Mouse (Mus musculus): ENCODE measurements at regions not wholly inside any gene's neighbourhood (a gene's known extent, or its start where the extent isn't known, plus 50 kb on each side); places are given as distances from the start of the nearest gene placed in this dataset.

GRCm38 (mm10) chr11:113132078-113133064 is 350.3 kb downstream of the Sox9 start:
- Histone ChIP-seq H3K9ac (no peak overlapping the region), H3K27me3 (no peaks in the 10 kb centered on the region), H3K4me2 (no peak overlapping the region), H3K36me3 (ENCODE audit: poor library complexity, severe bottlenecking) (peaks cover 27% of the 10 kb centered on the region), H3K27ac (no peak overlapping the region), H3K9me3 (replicated peaks) (no peaks in the 10 kb centered on the region), H3K4me1 (peaks cover 16% of the 10 kb centered on the region; the same call in 1 of the 2 replicates), H3K4me3 (no peak overlapping the region)
- ATAC-seq, result no peak
- 81% methylated on average over 19 of the region's 23 CpGs for WGBS

GRCm38 (mm10) chr11:113133407-113133806 is 351.4 kb downstream of the Sox9 start:
- Histone ChIP-seq H3K4me2 (no peak overlapping the region), H3K9ac (no peak overlapping the region), H3K27me3 (no peaks in the 10 kb centered on the region), H3K9me3 (replicated peaks) (no peaks in the 10 kb centered on the region), H3K27ac (no peak overlapping the region), H3K4me3 (no peak overlapping the region), H3K36me3 (ENCODE audit: poor library complexity, severe bottlenecking) (peaks cover 22% of the 10 kb centered on the region), H3K4me1 (peaks cover 22% of the 10 kb centered on the region; the same call in 1 of the 2 replicates)
- no peak for ATAC-seq
- WGBS, result 96% methylated on average over 4 of the region's 4 CpGs

- no peak overlapping the region for H3K4me2 ChIP-seq
- no peak overlapping the region for H3K27ac ChIP-seq
- peaks cover 10% of the 10 kb centered on the region for H3K36me3 ChIP-seq (ENCODE audit: poor library complexity, severe bottlenecking)
- H3K9me3 ChIP-seq (replicated peaks), result no peaks in the 10 kb centered on the region
- peaks cover 30% of the 10 kb centered on the region; the same call in 1 of the 2 replicates for H3K4me1 ChIP-seq
- H3K27me3 ChIP-seq, result no peaks in the 10 kb centered on the region
- H3K4me3 ChIP-seq, result no peak overlapping the region
- no peak for ATAC-seq
- WGBS, result 36% methylated on average over 5 of the region's 5 CpGs
- no peak overlapping the region for H3K9ac ChIP-seq
These were observed 353.2 kb downstream of the Sox9 start for GRCm38 (mm10) chr11:113135261-113135660.

- Histone ChIP-seq H3K36me3 (ENCODE audit: poor library complexity, severe bottlenecking) (no peaks in the 10 kb centered on the region), H3K27ac (no peak overlapping the region)
- no peak for ATAC-seq
These were observed 356.4 kb downstream of the Sox9 start for GRCm38 (mm10) chr11:113138462-113138861.

GRCm38 (mm10) chr11:113140595-113140994 is 358.6 kb downstream of the Sox9 start:
- Histone ChIP-seq H3K4me2 (no peak overlapping the region), H3K9ac (no peak overlapping the region), H3K4me3 (no peak overlapping the region), H3K4me1 (peaks cover 54% of the 10 kb centered on the region), H3K9me3 (replicated peaks) (no peaks in the 10 kb centered on the region), H3K27ac (no peak overlapping the region), H3K27me3 (no peaks in the 10 kb centered on the region), H3K36me3 (ENCODE audit: poor library complexity, severe bottlenecking) (no peaks in the 10 kb centered on the region)
- no peak for ATAC-seq
- WGBS, result 71% methylated on average over 9 of the region's 9 CpGs

More at GRCm38 (mm10) chr11:113138462-113138861, 356.4 kb downstream of the Sox9 start:
- Histone ChIP-seq H3K4me3 (no peak overlapping the region), H3K4me1 (peaks cover 40% of the 10 kb centered on the region), H3K9me3 (replicated peaks) (no peaks in the 10 kb centered on the region), H3K4me2 (no peak overlapping the region), H3K9ac (no peak overlapping the region), H3K27me3 (no peaks in the 10 kb centered on the region)
- WGBS, result 72% methylated on average over 5 of the region's 5 CpGs

GRCm38 (mm10) chr11:113142816-113143215 is 360.8 kb downstream of the Sox9 start:
- peak overlapping the region; percentile 44; the same call in 1 of the 2 replicates for H3K4me2 ChIP-seq
- H3K27me3 ChIP-seq, result no peaks in the 10 kb centered on the region
- H3K27ac ChIP-seq, result peak overlapping the region; percentile 83
- no peak overlapping the region for H3K9ac ChIP-seq
- H3K4me1 ChIP-seq, result peaks cover 72% of the 10 kb centered on the region
- ATAC-seq, result no peak
- no peaks in the 10 kb centered on the region for H3K9me3 ChIP-seq (replicated peaks)
- WGBS, result 44% methylated on average over 1 of the region's 1 CpGs
- no peaks in the 10 kb centered on the region for H3K36me3 ChIP-seq (ENCODE audit: poor library complexity, severe bottlenecking)
- H3K4me3 ChIP-seq, result no peak overlapping the region

GRCm38 (mm10) chr11:113143839-113144627 is 362.0 kb downstream of the Sox9 start:
- peak overlapping the region; percentile 54 for H3K9ac ChIP-seq
- peak overlapping the region; percentile 83 for H3K27ac ChIP-seq
- no peaks in the 10 kb centered on the region for H3K36me3 ChIP-seq (ENCODE audit: poor library complexity, severe bottlenecking)
- peaks cover 68% of the 10 kb centered on the region for H3K4me1 ChIP-seq
- no peaks in the 10 kb centered on the region for H3K9me3 ChIP-seq (replicated peaks)
- no peaks in the 10 kb centered on the region for H3K27me3 ChIP-seq
- 10% methylated on average over 14 of the region's 14 CpGs for WGBS
- ATAC-seq, result peak; percentile 78
- H3K4me2 ChIP-seq, result peak overlapping the region; percentile 44
- H3K4me3 ChIP-seq, result peak overlapping the region; percentile 10; the same call in 1 of the 2 replicates

GRCm38 (mm10) chr11:113145721-113146120 is 363.7 kb downstream of the Sox9 start:
- H3K27ac ChIP-seq, result no peak overlapping the region
- H3K36me3 ChIP-seq (ENCODE audit: poor library complexity, severe bottlenecking), result 0 out of 2 replicates have a peak, but pooled peaks cover 3% of the 10 kb centered on the region
- no peak overlapping the region for H3K9ac ChIP-seq
- no peaks in the 10 kb centered on the region for H3K9me3 ChIP-seq (replicated peaks)
- H3K27me3 ChIP-seq, result no peaks in the 10 kb centered on the region
- no peak overlapping the region for H3K4me3 ChIP-seq
- H3K4me1 ChIP-seq, result peaks cover 58% of the 10 kb centered on the region
- H3K4me2 ChIP-seq, result no peak overlapping the region
- no peak for ATAC-seq
- WGBS, result 81% methylated on average over 4 of the region's 4 CpGs

GRCm38 (mm10) chr11:113146762-113147161 is 364.7 kb downstream of the Sox9 start:
- 0 out of 2 replicates have a peak, but pooled peaks cover 3% of the 10 kb centered on the region for H3K36me3 ChIP-seq (ENCODE audit: poor library complexity, severe bottlenecking)
- H3K27ac ChIP-seq, result no peak overlapping the region
- no peak overlapping the region for H3K4me3 ChIP-seq
- H3K9ac ChIP-seq, result no peak overlapping the region
- no peak overlapping the region for H3K4me2 ChIP-seq
- 91% methylated on average over 8 of the region's 8 CpGs for WGBS
- H3K27me3 ChIP-seq, result no peaks in the 10 kb centered on the region
- H3K9me3 ChIP-seq (replicated peaks), result no peaks in the 10 kb centered on the region
- ATAC-seq, result no peak
- H3K4me1 ChIP-seq, result peaks cover 54% of the 10 kb centered on the region

GRCm38 (mm10) chr11:113147535-113148197 is 365.6 kb downstream of the Sox9 start:
- Histone ChIP-seq H3K4me2 (no peak overlapping the region), H3K4me3 (no peak overlapping the region), H3K9ac (no peak overlapping the region), H3K27me3 (no peaks in the 10 kb centered on the region), H3K27ac (no peak overlapping the region), H3K9me3 (replicated peaks) (no peaks in the 10 kb centered on the region), H3K4me1 (peaks cover 53% of the 10 kb centered on the region), H3K36me3 (ENCODE audit: poor library complexity, severe bottlenecking) (0 out of 2 replicates have a peak, but pooled peaks cover 3% of the 10 kb centered on the region)
- no peak for ATAC-seq
- 87% methylated on average over 17 of the region's 17 CpGs for WGBS

GRCm38 (mm10) chr11:113148198-113148537 is 366.1 kb downstream of the Sox9 start:
- no peak for ATAC-seq
- WGBS, result 96% methylated on average over 9 of the region's 9 CpGs
- Histone ChIP-seq H3K27ac (no peak overlapping the region), H3K27me3 (no peaks in the 10 kb centered on the region), H3K4me1 (peaks cover 48% of the 10 kb centered on the region), H3K4me2 (no peak overlapping the region), H3K9me3 (replicated peaks) (no peaks in the 10 kb centered on the region), H3K4me3 (no peak overlapping the region), H3K36me3 (ENCODE audit: poor library complexity, severe bottlenecking) (0 out of 2 replicates have a peak, but pooled peaks cover 3% of the 10 kb centered on the region), H3K9ac (no peak overlapping the region)
